Mouse (Mus musculus) embryonic facial prominence, embryonic 12.5 days (tissue): ENCODE results near the gene Slc39a12. TPM values are rescaled to one million over a fixed set of nuclear protein-coding genes. Genes with fewer than 3 reads are reported as not detected.

Source experiments
- ATAC-seq: fragments of 200-750 bp; cut with Nextera tagmentation; 2 replicates; pipeline ENCODE4 v1.8.0; 2017; ENCODE audit not compliant: insufficient number of reproducible peaks, insufficient read depth, low FRiP score, low TSS enrichment
- H3K27ac ChIP-seq: fragments of 300-500 bp; sonication (generic); 2 replicates; pipeline ENCODE4 v1.5.1; 2016; ENCODE audit warnings: mild to moderate bottlenecking
- H3K27me3 ChIP-seq: fragments of 300-500 bp; sonication (generic); 2 replicates; pipeline ENCODE4 v1.6.1; 2016; ENCODE audit warnings: mild to moderate bottlenecking, moderate library complexity
- H3K36me3 ChIP-seq: fragments of 300-500 bp; sonication (generic); 2 replicates; pipeline ENCODE4 v1.6.1; 2016; ENCODE audit warnings: mild to moderate bottlenecking
- H3K4me1 ChIP-seq: fragments of 300-500 bp; sonication (generic); 2 replicates; pipeline ENCODE4 v1.6.1; 2016
- H3K4me2 ChIP-seq: fragments of 300-500 bp; sonication (generic); replicated peaks from 2 replicates; pipeline ENCODE4 v1.6.1; 2016; ENCODE audit warnings: mild to moderate bottlenecking, moderate library complexity
- H3K4me3 ChIP-seq: fragments of 300-500 bp; sonication (generic); 2 replicates; pipeline ENCODE4 v1.5.1; 2016; ENCODE audit warnings: mild to moderate bottlenecking
- H3K9ac ChIP-seq: fragments of 300-500 bp; sonication (generic); 2 replicates; pipeline ENCODE4 v1.6.1; 2016; ENCODE audit warnings: mild to moderate bottlenecking, moderate library complexity
- H3K9me3 ChIP-seq: fragments of 300-500 bp; sonication (generic); 2 replicates; pipeline ENCODE4 v1.6.1; 2016; ENCODE audit warnings: mild to moderate bottlenecking, moderate library complexity
- WGBS: fragments of 180-500 bp; shearing (Covaris S2); methylation state at CpG from one replicate; pipeline ENCODE4 v1.1.7; 2016; 5-methylcytosine and 5-hydroxymethylcytosine counted together
- polyA plus RNA-seq: library from polyadenylated mRNA; unstranded; fragments of >200 nt; fragmentation: Nextera tagmentation; extraction: Ambion mirVana; gene quantifications from 2 replicates; pipeline ENCODE4 v1.2.1, GENCODE M21; 2016

Slc39a12 gene
- polyA plus RNA-seq, result 0.20 TPM in 1 of 2 replicates, not detected in the other

DNA sequence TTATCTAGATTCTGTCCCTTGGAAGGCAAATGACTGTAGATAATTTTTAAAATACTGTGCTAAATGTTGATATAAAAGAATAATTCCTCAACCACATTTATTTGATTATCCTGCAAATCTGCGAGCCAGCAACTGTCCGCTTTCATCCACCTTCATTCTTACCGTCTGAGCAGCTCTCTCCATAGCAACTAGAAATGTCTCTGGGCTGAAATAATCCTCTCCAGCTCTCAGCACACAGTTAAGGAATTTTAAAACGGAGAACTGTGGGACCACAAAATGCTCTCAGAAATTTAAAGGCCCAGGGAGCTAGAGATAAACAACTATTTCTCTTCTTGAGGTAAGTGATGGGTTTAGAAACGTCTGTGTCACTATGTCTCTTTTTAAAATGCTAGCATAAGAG, at the start of gene Slc39a12:
Gene Slc39a12, plus strand, starts transcription at position 155 of the 400 bp plus-strand sequence.
- no peak within 1 kb of the TSS for H3K27ac ChIP-seq
- H3K4me1 ChIP-seq, result no peaks in the 10 kb centered on the region
- H3K4me2 ChIP-seq, result no peak within 1 kb of the TSS
- H3K4me3 ChIP-seq, result no peak within 1 kb of the TSS
- no peaks in the 10 kb centered on the region for H3K27me3 ChIP-seq
- H3K36me3 ChIP-seq, result no peaks in the 10 kb centered on the region
- no peak within 1 kb of the TSS for H3K9ac ChIP-seq
- WGBS, result 41% methylated on average over 5 of the region's 5 CpGs
- H3K9me3 ChIP-seq, result no peaks in the 10 kb centered on the region
- no peak for ATAC-seq

DNA sequence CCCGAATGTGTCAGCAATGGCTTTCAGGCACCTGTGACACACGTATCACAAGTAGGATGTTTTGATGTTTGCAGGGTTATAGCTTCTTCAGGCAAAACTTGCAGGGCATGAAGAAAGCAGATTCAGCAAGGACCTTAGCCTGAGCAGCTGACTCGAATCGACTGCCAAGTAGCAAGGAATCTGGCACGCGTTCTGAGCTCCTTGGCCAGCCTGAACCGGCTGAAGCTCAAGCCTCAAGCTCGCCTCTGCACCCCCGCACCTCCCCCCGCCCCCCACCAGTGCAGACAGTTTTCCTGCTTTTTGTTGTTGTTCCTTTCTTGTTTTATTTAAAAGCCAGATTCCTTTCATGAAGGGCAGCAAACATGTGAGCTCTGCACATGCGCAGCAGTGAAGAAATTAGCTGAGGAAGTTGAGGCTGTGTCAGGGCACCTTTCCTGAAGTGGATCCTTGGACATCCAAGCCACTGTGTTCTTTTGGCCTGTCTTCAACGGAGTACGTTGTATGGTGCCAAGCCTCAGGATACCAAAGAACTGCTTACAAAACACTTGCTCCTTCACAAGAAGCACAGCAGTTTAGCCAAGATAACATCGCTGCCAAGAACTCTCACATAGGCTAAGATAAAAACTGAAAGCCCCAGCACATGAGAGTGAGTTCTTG, 46.3 kb upstream of the Slc39a12 start:
- Histone ChIP-seq H3K4me1 (no peaks in the 10 kb centered on the region), H3K27ac (no peak overlapping the region), H3K36me3 (no peaks in the 10 kb centered on the region), H3K9me3 (no peaks in the 10 kb centered on the region), H3K27me3 (no peaks in the 10 kb centered on the region), H3K9ac (no peak overlapping the region), H3K4me2 (no peak overlapping the region), H3K4me3 (no peak overlapping the region)
- 81% methylated on average over 14 of the region's 14 CpGs for WGBS
- no peak for ATAC-seq

DNA sequence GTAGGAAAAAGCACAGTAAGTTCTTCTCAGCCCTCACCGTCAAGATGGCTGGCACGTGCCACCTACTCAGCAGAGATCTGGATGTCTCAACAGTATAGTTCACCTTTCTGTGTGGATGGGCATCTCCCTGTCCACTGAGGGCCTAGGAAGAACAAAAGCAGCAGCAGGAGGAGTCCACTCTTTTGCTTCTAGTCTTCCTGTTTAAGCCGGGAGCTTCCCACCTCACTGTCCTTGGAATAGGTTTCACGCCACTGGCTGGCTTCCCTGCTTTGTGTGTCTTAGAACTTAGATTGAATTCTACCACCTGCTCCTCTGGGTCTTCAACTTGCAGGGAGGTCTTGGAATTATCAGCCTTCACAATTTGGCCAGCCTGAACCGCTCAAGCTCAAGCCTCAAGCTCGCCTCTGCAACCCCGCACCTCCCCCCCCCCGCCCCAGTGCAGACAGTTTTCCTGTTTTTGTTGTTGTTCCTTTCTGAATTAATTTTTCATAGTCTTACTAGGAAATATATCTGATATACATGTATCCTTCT, 45.7 kb upstream of the Slc39a12 start:
- Histone ChIP-seq H3K9ac (no peak overlapping the region), H3K4me2 (no peak overlapping the region), H3K27ac (no peak overlapping the region), H3K4me3 (no peak overlapping the region), H3K27me3 (no peaks in the 10 kb centered on the region), H3K4me1 (no peaks in the 10 kb centered on the region), H3K9me3 (no peaks in the 10 kb centered on the region), H3K36me3 (no peaks in the 10 kb centered on the region)
- 91% methylated on average over 8 of the region's 8 CpGs for WGBS
- ATAC-seq, result no peak

DNA sequence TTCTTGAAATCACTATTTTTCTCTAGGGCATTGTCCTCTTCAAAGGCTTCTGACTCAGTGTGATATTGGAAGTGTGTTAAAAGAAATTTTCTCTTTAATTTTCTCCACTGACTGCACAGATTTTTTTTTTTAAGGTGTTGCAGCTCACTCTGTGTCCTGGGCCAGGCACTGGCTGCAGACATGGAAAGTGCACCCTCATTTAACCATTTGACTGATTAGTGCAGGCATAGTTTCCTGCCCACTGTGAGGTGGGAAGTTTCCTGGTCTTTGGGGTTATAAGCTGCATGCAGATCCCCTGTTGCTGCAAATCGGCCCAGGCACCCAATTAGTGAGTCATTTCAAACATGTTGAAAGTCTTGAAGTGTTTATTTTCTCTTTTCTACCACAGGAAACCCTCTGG, 740 bp downstream of the Slc39a12 start:
- no peaks in the 10 kb centered on the region for H3K9me3 ChIP-seq
- H3K4me1 ChIP-seq, result no peaks in the 10 kb centered on the region
- no peak overlapping the region for H3K27ac ChIP-seq
- no peak for ATAC-seq
- H3K36me3 ChIP-seq, result no peaks in the 10 kb centered on the region
- no peak overlapping the region for H3K4me3 ChIP-seq
- no peak overlapping the region for H3K4me2 ChIP-seq
- WGBS, result 53% methylated on average over 1 of the region's 1 CpGs
- no peaks in the 10 kb centered on the region for H3K27me3 ChIP-seq
- no peak overlapping the region for H3K9ac ChIP-seq

GRCm38 (mm10) chr2:14390900-14391299, 2.8 kb downstream of the Slc39a12 start:
- 91% methylated on average over 1 of the region's 1 CpGs for WGBS
- H3K4me3 ChIP-seq, result no peak overlapping the region
- H3K4me2 ChIP-seq, result no peak overlapping the region
- H3K36me3 ChIP-seq, result no peaks in the 10 kb centered on the region
- H3K27me3 ChIP-seq, result no peaks in the 10 kb centered on the region
- no peak overlapping the region for H3K9ac ChIP-seq
- no peaks in the 10 kb centered on the region for H3K4me1 ChIP-seq
- no peak for ATAC-seq
- no peak overlapping the region for H3K27ac ChIP-seq
- H3K9me3 ChIP-seq, result no peaks in the 10 kb centered on the region

DNA sequence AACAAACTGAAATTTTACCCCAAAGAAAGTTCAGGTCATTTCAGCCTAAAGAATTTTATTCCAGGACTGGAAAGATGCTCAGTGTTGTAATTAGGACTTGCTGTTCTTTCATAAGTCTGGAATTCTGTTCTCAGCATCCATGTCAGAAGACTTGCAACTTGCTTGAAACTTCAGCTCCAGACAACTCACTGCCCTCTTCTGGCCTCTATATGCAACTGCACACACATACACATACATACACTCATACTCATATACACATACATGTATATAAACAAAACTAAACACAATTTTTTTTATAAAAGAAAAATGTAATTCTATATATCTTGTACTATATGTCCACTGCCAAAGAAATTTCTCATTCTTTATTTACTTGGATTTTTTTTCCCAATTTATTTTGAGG, 14.9 kb downstream of the Slc39a12 start:
- Histone ChIP-seq H3K9ac (no peak overlapping the region), H3K36me3 (no peaks in the 10 kb centered on the region), H3K27me3 (no peaks in the 10 kb centered on the region), H3K27ac (no peak overlapping the region), H3K9me3 (no peaks in the 10 kb centered on the region), H3K4me3 (no peak overlapping the region), H3K4me1 (no peaks in the 10 kb centered on the region), H3K4me2 (no peak overlapping the region)
- no peak for ATAC-seq

GRCm38 (mm10) chr2:14428987-14429386, 40.9 kb downstream of the Slc39a12 start:
- no peaks in the 10 kb centered on the region for H3K9me3 ChIP-seq
- H3K9ac ChIP-seq, result no peak overlapping the region
- no peaks in the 10 kb centered on the region for H3K36me3 ChIP-seq
- no peak overlapping the region for H3K27ac ChIP-seq
- no peak overlapping the region for H3K4me3 ChIP-seq
- ATAC-seq, result no peak
- no peak overlapping the region for H3K4me2 ChIP-seq
- 89% methylated on average over 2 of the region's 2 CpGs for WGBS
- no peaks in the 10 kb centered on the region for H3K4me1 ChIP-seq
- no peaks in the 10 kb centered on the region for H3K27me3 ChIP-seq

DNA sequence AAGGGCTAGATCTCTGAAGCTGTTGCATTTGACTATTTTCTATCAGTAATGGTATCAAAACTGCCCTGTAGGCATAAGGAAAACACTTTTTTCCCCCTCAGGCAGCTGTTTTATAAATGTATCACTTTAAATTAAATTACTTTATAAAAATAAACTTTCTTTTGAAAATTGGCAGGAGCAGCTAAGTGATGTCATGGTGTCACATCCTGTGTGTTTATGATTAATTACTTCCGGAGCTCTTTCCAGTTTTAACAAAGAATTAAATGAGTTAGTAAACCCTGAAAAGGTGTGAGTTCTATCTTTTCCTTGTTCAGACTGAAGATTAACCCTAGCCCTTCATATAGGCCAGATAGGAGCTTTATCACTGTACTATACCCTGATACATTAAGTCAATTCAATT, 59.2 kb downstream of the Slc39a12 start:
- H3K27ac ChIP-seq, result no peak overlapping the region
- H3K9me3 ChIP-seq, result no peaks in the 10 kb centered on the region
- H3K27me3 ChIP-seq, result no peaks in the 10 kb centered on the region
- no peak overlapping the region for H3K4me2 ChIP-seq
- H3K4me1 ChIP-seq, result no peaks in the 10 kb centered on the region
- 57% methylated on average over 1 of the region's 1 CpGs for whole genome bisulfite sequencing
- no peak for ATAC-seq
- no peak overlapping the region for H3K4me3 ChIP-seq
- H3K36me3 ChIP-seq, result no peaks in the 10 kb centered on the region
- no peak overlapping the region for H3K9ac ChIP-seq

DNA sequence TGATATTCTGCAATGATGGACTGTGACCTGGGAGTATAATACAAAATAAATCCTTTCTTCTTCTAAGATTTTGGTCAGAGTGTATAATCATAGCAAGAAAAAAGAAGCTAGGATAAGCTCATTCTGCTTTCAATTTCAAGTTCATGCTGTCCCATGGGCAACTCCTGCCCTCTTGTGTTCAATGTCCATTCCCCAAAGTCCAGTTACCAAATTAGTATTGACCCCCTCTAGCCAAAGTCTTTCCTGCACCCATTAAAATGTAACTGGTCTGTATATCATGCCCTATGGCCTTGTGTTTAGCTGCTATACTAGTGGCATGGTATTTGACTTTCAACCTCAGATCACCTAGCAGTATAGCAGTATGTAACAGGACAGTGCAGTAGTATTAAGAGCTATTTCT, 62.8 kb downstream of the Slc39a12 start:
- Histone ChIP-seq H3K4me2 (no peak overlapping the region), H3K4me1 (no peaks in the 10 kb centered on the region), H3K9ac (no peak overlapping the region), H3K4me3 (no peak overlapping the region), H3K27ac (no peak overlapping the region), H3K27me3 (no peaks in the 10 kb centered on the region), H3K9me3 (no peaks in the 10 kb centered on the region), H3K36me3 (no peaks in the 10 kb centered on the region)
- ATAC-seq, result no peak

- Histone ChIP-seq H3K27me3 (no peaks in the 10 kb centered on the region), H3K4me3 (no peak overlapping the region), H3K4me1 (no peaks in the 10 kb centered on the region), H3K4me2 (no peak overlapping the region), H3K36me3 (no peaks in the 10 kb centered on the region), H3K9me3 (no peaks in the 10 kb centered on the region), H3K9ac (no peak overlapping the region), H3K27ac (no peak overlapping the region)
- 58% methylated on average over 7 of the region's 7 CpGs for WGBS
- no peak for ATAC-seq
Observed at GRCm38 (mm10) chr2:14454946-14455631, 67.0 kb downstream of the Slc39a12 start.

GRCm38 (mm10) chr2:14464438-14464837, 76.3 kb downstream of the Slc39a12 start:
- Histone ChIP-seq H3K4me2 (no peak overlapping the region), H3K9me3 (no peaks in the 10 kb centered on the region), H3K27ac (no peak overlapping the region), H3K36me3 (no peaks in the 10 kb centered on the region), H3K27me3 (no peaks in the 10 kb centered on the region), H3K4me1 (no peaks in the 10 kb centered on the region), H3K9ac (no peak overlapping the region), H3K4me3 (no peak overlapping the region)
- no peak for ATAC-seq
- WGBS, result 33% methylated on average over 1 of the region's 1 CpGs

GRCm38 (mm10) chr2:14494132-14494531, 106.0 kb downstream of the Slc39a12 start:
- no peak overlapping the region for H3K9ac ChIP-seq
- H3K4me2 ChIP-seq, result no peak overlapping the region
- H3K9me3 ChIP-seq, result no peaks in the 10 kb centered on the region
- no peaks in the 10 kb centered on the region for H3K36me3 ChIP-seq
- 77% methylated on average over 5 of the region's 5 CpGs for WGBS
- no peaks in the 10 kb centered on the region for H3K4me1 ChIP-seq
- ATAC-seq, result no peak
- no peaks in the 10 kb centered on the region for H3K27me3 ChIP-seq
- H3K4me3 ChIP-seq, result no peak overlapping the region
- H3K27ac ChIP-seq, result no peak overlapping the region
